Mouse (Mus musculus): ENCODE measurements around the gene Dph1.
"Not testable (repeated sequence)": the region's sequence is repeated elsewhere in the genome, so short reads cannot be mapped to it uniquely, and the experiment has no call there.

The Dph1 gene

GRCm38 (mm10) chr11:75203926-75204325 lies 12.9 kb upstream of the Dph1 start:
- no peak for DNase-seq (ENCODE audit: low spot score in 2 of 2)

- no peak for DNase-seq (ENCODE audit: low spot score in 2 of 2)
These were observed 10.7 kb upstream of the Dph1 start for GRCm38 (mm10) chr11:75201721-75202120.

- DNase-seq (ENCODE audit: low spot score in 2 of 2) = no peak
These were observed 9.9 kb upstream of the Dph1 start for GRCm38 (mm10) chr11:75200935-75201334.

- DNase-seq (ENCODE audit: low spot score in 2 of 2) = no peak
These were observed 8.9 kb upstream of the Dph1 start for GRCm38 (mm10) chr11:75199951-75200350.

- no peak for DNase-seq (ENCODE audit: low spot score in 2 of 2)
These were observed 7.8 kb upstream of the Dph1 start for GRCm38 (mm10) chr11:75198792-75199191.

- no peak for DNase-seq (ENCODE audit: low spot score in 2 of 2)
These were observed 6.9 kb upstream of the Dph1 start for GRCm38 (mm10) chr11:75197956-75198355.

GRCm38 (mm10) chr11:75196131-75196530 lies 5.1 kb upstream of the Dph1 start:
- DNase-seq (ENCODE audit: low spot score in 2 of 2) = no peak

- no peak for DNase-seq (ENCODE audit: low spot score in 2 of 2)
These were observed 3.9 kb upstream of the Dph1 start for GRCm38 (mm10) chr11:75194850-75195461.

- DNase-seq (ENCODE audit: low spot score in 2 of 2) = no peak
These were observed 3.2 kb upstream of the Dph1 start for GRCm38 (mm10) chr11:75194121-75194849.

GRCm38 (mm10) chr11:75193256-75194071 lies 2.4 kb upstream of the Dph1 start, which contains the start of gene Rtn4rl1:
Gene Rtn4rl1, plus strand, starts transcription at chr11:75193783.
- no peak for DNase-seq (ENCODE audit: low spot score in 2 of 2)

- peak in 1 of 2 experiments; percentile 61 for DNase-seq (ENCODE audit: low spot score in 2 of 2)
These were observed 1.5 kb upstream of the Dph1 start for GRCm38 (mm10) chr11:75192336-75193214.

- DNase-seq (ENCODE audit: low spot score in 2 of 2) = no peak
These were observed 800 bp upstream of the Dph1 start for GRCm38 (mm10) chr11:75191841-75192240.

GRCm38 (mm10) chr11:75190371-75190724 lies 693 bp downstream of the Dph1 start:
- peak; percentile 64 to 76 for DNase-seq (ENCODE audit: low spot score in 2 of 2)

GRCm38 (mm10) chr11:75189713-75190370 lies 1.2 kb downstream of the Dph1 start:
- no peak for DNase-seq (ENCODE audit: low spot score in 2 of 2)

- no peak for DNase-seq (ENCODE audit: low spot score in 2 of 2)
These were observed 6.1 kb downstream of the Dph1 start for GRCm38 (mm10) chr11:75184986-75185385.

- no peak for DNase-seq (ENCODE audit: low spot score in 2 of 2)
These were observed 6.5 kb downstream of the Dph1 start for GRCm38 (mm10) chr11:75184573-75184972.

- no peak for DNase-seq (ENCODE audit: low spot score in 2 of 2)
These were observed 7.0 kb downstream of the Dph1 start for GRCm38 (mm10) chr11:75183917-75184570.

GRCm38 (mm10) chr11:75178672-75179208 lies 12.3 kb downstream of the Dph1 start, which contains the start of gene Ovca2:
Gene Ovca2, minus strand, starts transcription at chr11:75178835.
- DNase-seq (ENCODE audit: low spot score in 2 of 2) = peak; percentile 69 to 82

- no peak for DNase-seq (ENCODE audit: low spot score in 2 of 2)
These were observed 13.0 kb downstream of the Dph1 start for GRCm38 (mm10) chr11:75178011-75178410.

- not testable (repeated sequence) for DNase-seq (ENCODE audit: low spot score in 2 of 2)
These were observed 16.5 kb downstream of the Dph1 start for GRCm38 (mm10) chr11:75174574-75174973.
